Mouse (Mus musculus) heart, embryonic 16.5 days (tissue): ENCODE data around the gene Col15a1. TPM values are rescaled to one million over a fixed set of nuclear protein-coding genes. Genes with fewer than 3 reads are reported as not detected.
A peak's percentile ranks its signal among the peaks of the same experiment; 100 is the strongest.

ENCODE experiments used
- ATAC-seq: fragments of 200-750 bp; cut with Nextera tagmentation; replicated peaks from 2 replicates; pipeline ENCODE4 v1.8.0; 2017; ENCODE audit warnings: moderate number of reproducible peaks; ENCODE audit not compliant: insufficient read depth, low FRiP score; ENCODE audit errors: extremely low read depth
- H3K27ac ChIP-seq: fragments of 300-500 bp; sonication (generic); 2 replicates; pipeline ENCODE4 v1.5.1; 2014; ENCODE audit warnings: mild to moderate bottlenecking, low read length, control low read depth, moderate library complexity
- H3K27me3 ChIP-seq: fragments of 300-500 bp; sonication (generic); 2 replicates; pipeline ENCODE4 v1.6.1; 2014; ENCODE audit warnings: low read length, mixed read lengths; ENCODE audit not compliant: control insufficient read depth, insufficient read depth
- H3K36me3 ChIP-seq: fragments of 300-500 bp; sonication (generic); 2 replicates; pipeline ENCODE4 v1.6.1; 2014; ENCODE audit not compliant: control insufficient read depth, insufficient read depth
- H3K4me1 ChIP-seq: fragments of 300-500 bp; sonication (generic); 2 replicates; pipeline ENCODE4 v1.6.1; 2014; ENCODE audit warnings: low read length, mixed read lengths; ENCODE audit not compliant: control insufficient read depth, insufficient read depth
- H3K4me2 ChIP-seq: fragments of 300-500 bp; sonication (generic); 2 replicates; pipeline ENCODE4 v1.6.1; 2014; ENCODE audit warnings: low read depth, mild to moderate bottlenecking, control low read depth, low read length
- H3K4me3 ChIP-seq: fragments of 300-500 bp; sonication (generic); 2 replicates; pipeline ENCODE4 v1.5.1; 2014; ENCODE audit warnings: mild to moderate bottlenecking, control low read depth, low read length
- H3K9ac ChIP-seq: fragments of 300-500 bp; sonication (generic); 2 replicates; pipeline ENCODE4 v1.6.1; 2014; ENCODE audit warnings: low read length, control low read depth
- H3K9me3 ChIP-seq: fragments of 300-500 bp; sonication (generic); replicated peaks from 2 replicates; pipeline ENCODE4 v1.6.1; 2016; ENCODE audit warnings: low read length; ENCODE audit not compliant: control insufficient read depth
- WGBS: fragments of 180-500 bp; shearing (Covaris S2); extraction: QIAGEN DNeasy Blood & Tissue Kit; methylation state at CpG from one replicate; pipeline ENCODE4 v1.1.7; 2014; 5-methylcytosine and 5-hydroxymethylcytosine counted together
- polyA plus RNA-seq: library from polyadenylated mRNA; unstranded; fragments of >200 nt; fragmentation: Nextera tagmentation; extraction: Ambion mirVana; gene quantifications from 2 replicates; pipeline ENCODE4 v1.2.1, GENCODE M21; 2015

Col15a1 gene
- polyA plus RNA-seq, result 13.5 and 15.9 TPM in 2 replicates

GRCm38 (mm10) chr4:47207969-47208420 is at the start of gene Col15a1:
Col15a1 (plus strand) TSS chr4:47208161.
- WGBS, result under 1% methylated on average over 44 of the region's 45 CpGs
- no peak for ATAC-seq
- H3K27ac ChIP-seq, result no peak within 1 kb of the TSS

DNA sequence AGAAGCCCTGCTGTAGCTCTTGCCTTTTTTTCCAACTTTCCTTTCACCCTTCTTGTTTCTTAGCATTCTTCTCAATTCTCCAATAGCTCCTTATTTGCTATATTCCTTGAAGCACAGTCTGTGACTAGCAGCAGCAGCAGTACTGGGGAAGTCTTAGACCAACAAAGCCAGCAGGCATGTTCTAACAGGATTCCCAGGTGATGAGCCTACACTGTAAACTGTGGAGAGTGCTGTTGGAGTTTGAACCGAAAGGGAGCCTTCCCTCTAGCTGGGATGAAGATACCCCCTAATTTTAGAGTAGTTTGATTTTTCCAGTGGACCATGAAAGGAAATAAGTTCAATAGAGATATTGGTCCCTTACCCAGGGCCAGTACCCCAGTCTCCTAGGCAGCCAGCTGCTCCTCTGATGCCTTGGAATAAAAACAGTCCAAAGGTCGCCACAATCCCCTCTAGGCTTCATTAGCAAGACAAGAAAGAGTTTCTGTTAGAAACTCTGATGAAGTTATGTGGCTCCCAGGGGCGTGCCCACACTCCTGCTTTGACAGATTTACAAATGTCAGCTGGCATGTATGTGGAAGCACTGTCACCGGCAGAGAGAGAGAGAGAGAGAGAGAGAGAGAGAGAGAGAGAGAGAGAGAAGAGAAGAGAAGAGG is 46.7 kb upstream of the Col15a1 start:
- no peaks in the 10 kb centered on the region for H3K36me3 ChIP-seq
- H3K9me3 ChIP-seq, result peaks cover 10% of the 10 kb centered on the region
- H3K4me3 ChIP-seq, result no peak overlapping the region
- H3K9ac ChIP-seq, result no peak overlapping the region
- no peak overlapping the region for H3K27ac ChIP-seq
- 31% methylated on average over 3 of the region's 4 CpGs for WGBS
- H3K4me2 ChIP-seq, result no peak overlapping the region
- ATAC-seq, result no peak
- no peaks in the 10 kb centered on the region; the same call in 1 of the 2 replicates for H3K4me1 ChIP-seq
- no peaks in the 10 kb centered on the region for H3K27me3 ChIP-seq

More at GRCm38 (mm10) chr4:47207969-47208420, at the start of gene Col15a1:
- Histone ChIP-seq H3K4me1 (peaks cover 15% of the 10 kb centered on the region), H3K9me3 (no peaks in the 10 kb centered on the region), H3K4me2 (peak within 1 kb of the TSS; percentile 69), H3K9ac (peak within 1 kb of the TSS; percentile 69), H3K4me3 (peak within 1 kb of the TSS; percentile 54), H3K36me3 (no peaks in the 10 kb centered on the region), H3K27me3 (peaks cover 49% of the 10 kb centered on the region)

- WGBS, result 64% methylated on average over 12 of the region's 12 CpGs
- Histone ChIP-seq H3K27ac (no peak overlapping the region), H3K36me3 (no peaks in the 10 kb centered on the region), H3K4me2 (no peak overlapping the region), H3K4me3 (no peak overlapping the region), H3K9ac (no peak overlapping the region), H3K27me3 (no peaks in the 10 kb centered on the region), H3K4me1 (no peaks in the 10 kb centered on the region; the same call in 1 of the 2 replicates), H3K9me3 (peaks cover 10% of the 10 kb centered on the region)
- ATAC-seq, result no peak
Measured at GRCm38 (mm10) chr4:47161756-47162587, 46.0 kb upstream of the Col15a1 start.

DNA sequence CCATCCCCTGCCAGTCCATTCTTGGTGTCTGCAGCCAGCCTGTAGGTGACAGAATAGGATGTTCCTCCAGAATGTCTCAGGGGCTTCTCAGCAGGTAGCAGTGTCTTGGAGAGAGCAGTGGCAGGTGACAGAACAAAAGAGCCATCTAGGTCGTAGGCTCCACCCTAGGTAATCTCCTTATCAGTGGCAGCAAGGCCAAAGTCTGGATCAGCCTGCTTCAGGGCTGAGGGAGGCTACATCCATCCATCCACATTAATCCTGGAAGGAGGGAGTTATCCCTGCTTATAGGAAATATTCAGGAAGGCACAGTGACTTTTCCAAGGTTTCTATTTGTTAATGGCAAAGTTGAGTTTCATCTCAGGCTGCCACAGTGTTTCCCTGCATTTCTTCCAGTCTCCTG is 35.6 kb upstream of the Col15a1 start:
- 4% methylated on average over 1 of the region's 1 CpGs for WGBS
- Histone ChIP-seq H3K9me3 (no peaks in the 10 kb centered on the region), H3K27me3 (no peaks in the 10 kb centered on the region), H3K4me2 (no peak overlapping the region), H3K4me1 (peaks cover 2% of the 10 kb centered on the region; the same call in 1 of the 2 replicates), H3K4me3 (no peak overlapping the region), H3K27ac (no peak overlapping the region), H3K9ac (no peak overlapping the region), H3K36me3 (no peaks in the 10 kb centered on the region)
- no peak for ATAC-seq

DNA sequence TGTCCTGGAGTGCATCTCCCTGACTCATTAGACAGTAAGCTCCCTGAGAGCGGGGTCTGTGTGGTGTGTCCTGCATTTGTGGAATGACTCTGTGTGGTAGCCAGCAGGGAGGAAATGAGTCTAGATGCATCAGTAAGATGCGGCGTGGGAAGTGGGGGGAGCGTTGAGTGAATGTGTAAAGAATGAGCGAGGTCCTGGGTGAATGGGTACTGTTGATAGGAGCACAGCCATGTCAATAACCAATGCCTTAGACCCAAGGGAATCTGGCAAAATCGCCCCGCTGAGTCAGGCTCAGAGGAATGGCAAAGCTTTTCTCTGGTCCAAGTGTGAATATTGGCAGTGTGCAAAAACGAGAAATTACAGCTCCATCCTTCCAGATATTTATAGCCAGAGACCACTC is 30.9 kb upstream of the Col15a1 start:
- WGBS, result 60% methylated on average over 8 of the region's 8 CpGs
- Histone ChIP-seq H3K9me3 (no peaks in the 10 kb centered on the region), H3K27me3 (no peaks in the 10 kb centered on the region), H3K9ac (no peak overlapping the region), H3K4me2 (no peak overlapping the region), H3K4me3 (no peak overlapping the region), H3K4me1 (peaks cover 2% of the 10 kb centered on the region; the same call in 1 of the 2 replicates), H3K27ac (no peak overlapping the region), H3K36me3 (no peaks in the 10 kb centered on the region)
- no peak for ATAC-seq

GRCm38 (mm10) chr4:47178261-47178961 is 29.6 kb upstream of the Col15a1 start:
- no peak overlapping the region; the same call in none of the 2 replicates for H3K27ac ChIP-seq
- 63% methylated on average over 8 of the region's 8 CpGs for WGBS
- no peak overlapping the region for H3K4me3 ChIP-seq
- H3K9ac ChIP-seq, result no peak overlapping the region
- H3K4me1 ChIP-seq, result peaks cover 2% of the 10 kb centered on the region; the same call in 1 of the 2 replicates
- peak; percentile 70 for ATAC-seq
- H3K27me3 ChIP-seq, result no peaks in the 10 kb centered on the region
- no peak overlapping the region for H3K4me2 ChIP-seq
- no peaks in the 10 kb centered on the region for H3K36me3 ChIP-seq
- H3K9me3 ChIP-seq, result no peaks in the 10 kb centered on the region

- ATAC-seq, result no peak
- Histone ChIP-seq H3K4me2 (no peak overlapping the region), H3K4me3 (no peak overlapping the region), H3K27ac (no peak overlapping the region), H3K9ac (no peak overlapping the region), H3K9me3 (no peaks in the 10 kb centered on the region), H3K4me1 (peaks cover 2% of the 10 kb centered on the region; the same call in 1 of the 2 replicates), H3K27me3 (no peaks in the 10 kb centered on the region), H3K36me3 (no peaks in the 10 kb centered on the region)
- WGBS, result 75% methylated on average over 5 of the region's 5 CpGs
Measured at GRCm38 (mm10) chr4:47179535-47179934, 28.4 kb upstream of the Col15a1 start.

DNA sequence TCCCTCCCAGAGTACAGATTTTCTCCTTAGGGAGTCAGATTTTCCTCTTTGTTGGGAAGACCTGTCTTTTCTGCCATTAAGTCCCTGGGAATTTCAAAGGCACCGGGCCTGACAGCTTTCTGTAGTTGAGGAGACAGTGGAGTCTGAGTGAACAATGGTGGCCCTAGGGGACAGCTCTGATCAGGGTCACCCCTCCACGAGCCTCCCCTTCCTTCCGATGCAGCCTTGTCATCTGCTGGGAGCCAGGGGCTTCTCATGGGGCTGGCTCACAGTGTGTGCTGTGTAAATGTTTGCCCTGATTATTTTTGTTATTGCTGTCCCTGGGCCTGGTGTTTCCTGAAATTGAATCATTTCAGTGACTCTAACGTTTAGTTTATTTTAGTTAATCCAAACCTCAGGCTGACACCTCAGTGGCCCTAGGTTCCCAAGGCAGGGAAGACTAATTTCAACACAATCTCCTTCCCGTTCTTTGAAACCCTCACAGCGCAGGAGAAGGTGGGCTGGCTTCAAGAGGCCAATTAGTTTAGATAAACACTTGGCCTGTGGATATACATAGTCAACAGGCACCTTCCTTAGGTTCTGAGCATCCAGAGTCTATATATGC is 23.8 kb upstream of the Col15a1 start:
- 47% methylated on average over 6 of the region's 6 CpGs for WGBS
- no peaks in the 10 kb centered on the region for H3K27me3 ChIP-seq
- no peak overlapping the region for H3K4me3 ChIP-seq
- H3K4me2 ChIP-seq, result no peak overlapping the region
- H3K36me3 ChIP-seq, result no peaks in the 10 kb centered on the region
- no peaks in the 10 kb centered on the region for H3K4me1 ChIP-seq
- no peak overlapping the region for H3K9ac ChIP-seq
- H3K27ac ChIP-seq, result peak overlapping the region; percentile 16; the same call in 1 of the 2 replicates
- H3K9me3 ChIP-seq, result no peaks in the 10 kb centered on the region
- ATAC-seq, result peak; percentile 70
